Mouse (Mus musculus): Measurements from ENCODE around the gene Rbm6. TPM values are rescaled to one million over a fixed set of nuclear protein-coding genes. Genes with fewer than 3 reads are reported as not detected.
A peak's percentile ranks its signal among the peaks of the same experiment; 100 is the strongest.

Gene Rbm6
- total and polyA plus RNA-seq, 3 experiments, result 55.7 to 521 (median 55.8) TPM

DNA sequence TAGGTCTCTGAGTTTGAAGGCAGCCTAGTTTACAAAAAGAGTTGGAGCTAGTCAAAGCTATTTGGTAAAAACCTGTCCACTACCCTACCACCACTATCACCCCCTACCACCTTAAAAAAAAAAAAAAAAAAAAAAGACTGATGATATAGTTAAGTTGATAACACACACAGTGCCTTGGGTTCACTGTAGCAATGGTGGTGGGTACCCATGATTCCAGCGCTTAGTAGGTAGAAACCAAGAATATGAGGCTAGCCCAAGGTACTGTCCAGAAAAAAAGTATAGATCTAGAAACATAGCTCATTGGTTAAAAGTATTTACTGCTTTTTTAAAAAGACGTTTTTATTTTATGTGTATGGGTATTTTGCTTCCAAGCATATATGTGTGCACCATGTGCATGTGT is 30.3 kb downstream of the Rbm6 start:
- Histone ChIP-seq H3K9me3 (replicated peaks; ENCODE audit: insufficient read depth, low read length) (no peaks in the 10 kb centered on the region), H3K79me2 (ENCODE audit: control insufficient read depth, insufficient read depth, low read length, poor library complexity) (no peaks in the 10 kb centered on the region), H3K36me3 (ENCODE audit: control insufficient read depth in 1 of 2, insufficient read depth in 2 of 2, low read length in 2 of 2) (peaks cover 0 to 41% of the 10 kb centered on the region in 2 experiments; a peak in 2 of 4 replicates), H3K4me1 (ENCODE audit: control insufficient read depth in 1 of 2, insufficient read depth in 2 of 2, low read length in 2 of 2) (no peaks in the 10 kb centered on the region), H3K4me3 (ENCODE audit: control insufficient read depth in 1 of 2, insufficient read depth in 1 of 2, low read depth in 2 of 2, low read length in 2 of 2) (no peak overlapping the region), H3K9ac (ENCODE audit: control insufficient read depth, low read depth, low read length, poor library complexity, severe bottlenecking) (no peak overlapping the region), H3K27me3 (ENCODE audit: control insufficient read depth in 1 of 2, insufficient read depth in 2 of 2, low read length in 2 of 2) (no peaks in the 10 kb centered on the region), H3K27ac (ENCODE audit: control insufficient read depth, low read depth, low read length) (no peak overlapping the region)
- TF ChIP-seq GATA1 (IDR thresholded peaks at IDR 0.05; ENCODE audit: low read depth, low read length) (no peak), POLR2A (IDR thresholded peaks at IDR 0.05; ENCODE audit: control insufficient read depth in 1 of 2, insufficient read depth in 1 of 2, low read depth in 1 of 2, low read length in 2 of 2, poor library complexity in 1 of 2) (no peak), ZKSCAN1 (IDR thresholded peaks at IDR 0.05; ENCODE audit: low read depth, low read length) (peak; percentile 68; the same call in 1 of the 2 replicates), ZNF384 (IDR thresholded peaks at IDR 0.05; ENCODE audit: low read depth, low read length) (peak; percentile 29; the same call in 1 of the 2 replicates), EP300 (IDR thresholded peaks at IDR 0.05; ENCODE audit: low read depth in 1 of 2, low read length in 2 of 2) (no peak), UBTF (IDR thresholded peaks at IDR 0.05; ENCODE audit: borderline replicate concordance, insufficient read depth, low read depth, low read length) (no peak)
- no peak for DNase-seq (ENCODE audit: low read depth, low spot score)

DNA sequence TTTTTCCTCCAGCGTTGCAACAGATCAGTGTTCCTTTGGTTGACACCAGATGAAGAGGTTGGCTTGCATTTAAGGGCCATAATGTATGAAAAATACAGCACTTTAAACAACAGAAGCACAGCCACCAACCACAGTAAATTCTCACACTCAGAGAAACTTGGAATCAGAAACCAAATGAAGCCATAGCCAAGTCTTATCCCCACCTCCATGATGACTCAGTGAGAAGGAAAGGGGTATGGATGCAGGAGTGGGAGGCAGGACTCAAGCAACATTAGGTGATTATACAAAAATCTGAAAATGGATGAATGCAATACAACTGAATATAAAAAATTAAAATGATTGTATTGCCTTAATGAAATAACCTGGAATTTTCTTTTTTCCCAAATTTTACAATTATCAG is 34.2 kb downstream of the Rbm6 start:
- TF ChIP-seq KAT2A (conservative IDR thresholded peaks at IDR 0.05; ENCODE audit: low read depth, low read length) (no peak), TBP (IDR thresholded peaks at IDR 0.05; ENCODE audit: low read depth, low read length) (no peak), BHLHE40 (IDR thresholded peaks at IDR 0.05; ENCODE audit: borderline replicate concordance, low read depth, low read length) (no peak), GATA1 (IDR thresholded peaks at IDR 0.05; ENCODE audit: low read depth, low read length) (no peak), RAD21 (IDR thresholded peaks at IDR 0.05; ENCODE audit: low read depth, low read length) (no peak), ZKSCAN1 (IDR thresholded peaks at IDR 0.05; ENCODE audit: low read depth, low read length) (no peak), ETS1 (IDR thresholded peaks at IDR 0.05; ENCODE audit: low read depth, low read length) (no peak), CHD2 (IDR thresholded peaks at IDR 0.05; ENCODE audit: low read length) (no peak), SIN3A (IDR thresholded peaks at IDR 0.05; ENCODE audit: low read length) (no peak), CHD1 (IDR thresholded peaks at IDR 0.05; ENCODE audit: low read depth, low read length) (no peak), POLR2AphosphoS2 (IDR thresholded peaks at IDR 0.05; ENCODE audit: low read length) (no peak), MAZ (IDR thresholded peaks at IDR 0.05; ENCODE audit: low read depth, low read length) (no peak), NRF1 (IDR thresholded peaks at IDR 0.05; ENCODE audit: insufficient read depth, low read depth, low read length, poor library complexity, severe bottlenecking) (no peak), TAL1 (IDR thresholded peaks at IDR 0.05; ENCODE audit: low read length) (no peak), SMC3 (IDR thresholded peaks at IDR 0.05; ENCODE audit: low read depth, low read length) (no peak), MXI1 (IDR thresholded peaks at IDR 0.05; ENCODE audit: low read depth, low read length) (no peak), GABPA (IDR thresholded peaks at IDR 0.05; ENCODE audit: low read depth, low read length) (no peak), MYB (IDR thresholded peaks at IDR 0.05; ENCODE audit: low read depth, low read length) (no peak), ZNF384 (IDR thresholded peaks at IDR 0.05; ENCODE audit: low read depth, low read length) (no peak), ZMIZ1 (IDR thresholded peaks at IDR 0.05; ENCODE audit: low read depth, low read length) (no peak)
- Histone ChIP-seq H3K27me3 (ENCODE audit: control insufficient read depth in 1 of 2, insufficient read depth in 2 of 2, low read length in 2 of 2) (no peaks in the 10 kb centered on the region), H3K36me3 (ENCODE audit: control insufficient read depth in 1 of 2, insufficient read depth in 2 of 2, low read length in 2 of 2) (peaks cover 0 to 28% of the 10 kb centered on the region in 2 experiments; a peak in 3 of 4 replicates), H3K27ac (ENCODE audit: control insufficient read depth, low read depth, low read length) (no peak overlapping the region), H3K4me1 (ENCODE audit: control insufficient read depth in 1 of 2, insufficient read depth in 2 of 2, low read length in 2 of 2) (no peaks in the 10 kb centered on the region), H3K79me2 (ENCODE audit: control insufficient read depth, insufficient read depth, low read length, poor library complexity) (no peaks in the 10 kb centered on the region), H3K9ac (ENCODE audit: control insufficient read depth, low read depth, low read length, poor library complexity, severe bottlenecking) (no peak overlapping the region), H3K9me3 (replicated peaks; ENCODE audit: insufficient read depth, low read length) (no peaks in the 10 kb centered on the region), H3K4me3 (ENCODE audit: control insufficient read depth in 1 of 2, insufficient read depth in 1 of 2, low read depth in 2 of 2, low read length in 2 of 2) (no peak overlapping the region)
- DNase-seq (ENCODE audit: low read depth, low spot score), result no peak

Data from MEL (cell line).